In genomic region chr16:43753751-43754150, GRCm38 (mm10) we compare ENCODE assay signal across 14 mouse cellular contexts. TPM values are rescaled to one million over a fixed set of nuclear protein-coding genes. Genes with fewer than 3 reads are reported as not detected.
DNase-seq lines count a peak whose midpoint lies in the region; ATAC-seq and TF ChIP-seq lines count a peak whose summit lies in the region.
"Had no signal": no experiment of that assay in that cellular context is flagged by ENCODE, and none has a peak within 500 bp of the region (broad histone marks: within the 10 kb centered on the region; RNA-seq: fewer than 3 reads in every experiment).

Drd3 (plus strand) TSS chr16:43754026.

- TF ChIP-seq CTCF in cortical plate, adult 2 months (IDR thresholded peaks at IDR 0.05; ENCODE audit: extremely low read depth, insufficient read depth, low read length): no peak

- intact Hi-C loops in left cerebral cortex, postnatal 4 days (cut with DNase I): no loop called here

- 19% methylated on average over 7 of the region's 7 CpGs for WGBS in hindbrain, embryonic 10.5 days
- WGBS in hindbrain, embryonic 14.5 days: 20% methylated on average over 7 of the region's 7 CpGs

- TF ChIP-seq POLR2A in cortical plate, adult 2 months (IDR thresholded peaks at IDR 0.05; ENCODE audit: extremely low read depth, insufficient read depth, low read length): no peak

- no peaks in the 10 kb centered on the region for H3K27me3 ChIP-seq in hindbrain, embryonic 10.5 days (ENCODE audit: insufficient read depth, poor library complexity, severe bottlenecking)
- H3K27me3 ChIP-seq in hindbrain, embryonic 14.5 days (ENCODE audit: control insufficient read depth, insufficient read depth, low read length): no peaks in the 10 kb centered on the region

- no peaks in the 10 kb centered on the region for H3K36me3 ChIP-seq in hindbrain, embryonic 10.5 days
- H3K36me3 ChIP-seq in hindbrain, embryonic 14.5 days (replicated peaks; ENCODE audit: control insufficient read depth, insufficient read depth): no peaks in the 10 kb centered on the region
- H3K36me3 ChIP-seq in ES-E14 (ENCODE audit: control insufficient read depth, insufficient read depth, low read length, poor library complexity, severe bottlenecking): no peaks in the 10 kb centered on the region
- H3K36me3 ChIP-seq: G1E had no signal

- no peak for ATAC-seq in hindbrain, embryonic 14.5 days (ENCODE audit: low FRiP score)

- DNase-seq in hindbrain, embryonic 10.5 days (ENCODE audit: low spot score): peak; percentile 27
- DNase-seq in hindbrain, embryonic 14.5 days (ENCODE audit: low spot score): no peak
- peak; percentile 25 for DNase-seq in ES-E14 (ENCODE audit: low read depth, low spot score)
- peak; percentile 49 for DNase-seq in heart, postnatal 4 days
- no peak for DNase-seq in urinary bladder, postnatal 36 days (ENCODE audit: low spot score in 2 of 2)
- DNase-seq in left cerebral cortex, postnatal 4 days: no peak
- no peak for DNase-seq in cerebellum, adult 9-10 months
- DNase-seq: gastrocnemius, postnatal 14 days; right cerebral cortex, adult 18-20 months had no signal

- no peak within 1 kb of the TSS for H3K4me2 ChIP-seq in hindbrain, embryonic 14.5 days (replicated peaks)

- H3K4me1 ChIP-seq in hindbrain, embryonic 10.5 days (replicated peaks): no peaks in the 10 kb centered on the region
- H3K4me1 ChIP-seq in hindbrain, embryonic 14.5 days (replicated peaks; ENCODE audit: control insufficient read depth, insufficient read depth, low read length): no peaks in the 10 kb centered on the region
- H3K4me1 ChIP-seq in ES-E14 (ENCODE audit: control insufficient read depth in 2 of 2, insufficient read depth in 2 of 2, low read length in 2 of 2, poor library complexity in 1 of 2): no peaks in the 10 kb centered on the region; a peak in 1 of 4 replicates
- no peaks in the 10 kb centered on the region for H3K4me1 ChIP-seq in cortical plate, adult 2 months (ENCODE audit: control insufficient read depth, insufficient read depth, low read length)

- H3K9ac ChIP-seq in hindbrain, embryonic 14.5 days: no peak within 1 kb of the TSS
- H3K9ac ChIP-seq in ES-E14 (ENCODE audit: insufficient read depth, low read depth, low read length, poor library complexity, severe bottlenecking): no peak within 1 kb of the TSS

- H3K27ac ChIP-seq in hindbrain, embryonic 10.5 days: no peak within 1 kb of the TSS
- no peak within 1 kb of the TSS for H3K27ac ChIP-seq in hindbrain, embryonic 14.5 days
- no peak within 1 kb of the TSS for H3K27ac ChIP-seq in ES-E14 (ENCODE audit: insufficient read depth, low read depth, low read length, poor library complexity, severe bottlenecking)
- H3K27ac ChIP-seq in cortical plate, adult 2 months (ENCODE audit: insufficient read depth, low read length): peak within 1 kb of the TSS; percentile 67; the same call in 1 of the 2 replicates
- H3K27ac ChIP-seq: layer of hippocampus, adult 2 months; macrophage had no signal

- no peak within 1 kb of the TSS for H3K4me3 ChIP-seq in hindbrain, embryonic 10.5 days
- no peak within 1 kb of the TSS for H3K4me3 ChIP-seq in hindbrain, embryonic 14.5 days (replicated peaks; ENCODE audit: low read length)
- H3K4me3 ChIP-seq in ES-E14 (ENCODE audit: insufficient read depth in 1 of 2, low read depth in 1 of 2, low read length in 2 of 2, poor library complexity in 1 of 2, severe bottlenecking in 1 of 2): no peak within 1 kb of the TSS; a peak in 1 of 4 replicates
- 0 out of 2 replicates have a peak within 1 kb of the TSS, but pooled peaks have one; percentile 10 for H3K4me3 ChIP-seq in cortical plate, adult 2 months (ENCODE audit: insufficient read depth, low read length)
- H3K4me3 ChIP-seq: layer of hippocampus, adult 2 months had no signal

- in situ Hi-C loops in ES-E14 (cut with MboI; ENCODE audit: low sequenced_read_pairs in 2 of 2, unreplicated experiment in 2 of 2): no loop called here

- H3K9me3 ChIP-seq in hindbrain, embryonic 10.5 days: no peaks in the 10 kb centered on the region
- no peaks in the 10 kb centered on the region for H3K9me3 ChIP-seq in hindbrain, embryonic 14.5 days (ENCODE audit: control insufficient read depth, low read length)
- no peaks in the 10 kb centered on the region for H3K9me3 ChIP-seq in ES-E14 (ENCODE audit: control insufficient read depth, insufficient read depth, low read depth, low read length)
- H3K9me3 ChIP-seq: G1E had no signal

TF ChIP-seq in ES-E14, 5 proteins besides CTCF, POLR2A, EP300 and RAD21:
- TF ChIP-seq ZNF384 (IDR thresholded peaks at IDR 0.05; ENCODE audit: low read depth, low read length) (peak; percentile 76; the same call in 1 of the 2 replicates), MAFK (IDR thresholded peaks at IDR 0.05; ENCODE audit: insufficient read depth, low read depth, low read length) (no peak)
TF ChIP-seq in ES-E14: peak in this region for 1.

RNA-seq across cellular contexts. Expression of gene Drd3, which starts in this region (rescaled TPM):
- not detected in 2 replicates for polyA plus RNA-seq in hindbrain, embryonic 10.5 days (2016; fragmentation: Nextera tagmentation; extraction: Ambion mirVana)
- not detected in 2 replicates for polyA plus RNA-seq in hindbrain, embryonic 14.5 days (2014; fragmentation: Nextera tagmentation; extraction: Ambion mirVana)
- 0.45 and 0.69 TPM in 2 replicates for total RNA-seq in ES-E14 (2012; rRNA removed)
- polyA plus RNA-seq in cortical plate, adult 2 months (2012; rRNA removed): 0.17 and 0.25 TPM in 2 replicates
- not detected for total RNA-seq in heart, postnatal 4 days (2021)
- total RNA-seq in left cerebral cortex, postnatal 4 days (2021): under 1 TPM; 0.26 to 0.46 TPM
- total RNA-seq: G1E; gastrocnemius, postnatal 14 days had no signal
- polyA plus RNA-seq: G1E; macrophage; thymus, postnatal 0 days had no signal

Comparison
In these comparisons a context has a peak if more than half of its experiments do, and no peak if none do; other contexts are left out.
1. Peak in DNase-seq in hindbrain, embryonic 10.5 days; RNA of the gene not detected or under 1 TPM.
2. Peak in DNase-seq in ES-E14; RNA of the gene not detected or under 1 TPM.
3. Peak in DNase-seq in heart, postnatal 4 days; RNA of the gene not detected or under 1 TPM.